Mouse (Mus musculus): Measurements from ENCODE around the gene Myoz1. TPM values are rescaled to one million over a fixed set of nuclear protein-coding genes. Genes with fewer than 3 reads are reported as not detected.

The Myoz1 gene
- total and polyA plus RNA-seq, 2 experiments from 2014 or later: 11.5 to 17.7 TPM

GRCm38 (mm10) chr14:20646381-20646780, 10.0 kb downstream of the Myoz1 start:
- ATAC-seq (ENCODE audit: insufficient read depth, low read depth) (no peak), DNase-seq (ENCODE audit: low spot score) (no peak)
- Histone ChIP-seq H3K4me2 (ENCODE audit: low read depth, low read length) (no peak overlapping the region), H3K9ac (replicated peaks; ENCODE audit: low read depth, low read length) (no peak overlapping the region), H3K9me3 (replicated peaks; ENCODE audit: control insufficient read depth, low read length) (no peaks in the 10 kb centered on the region), H3K4me3 (ENCODE audit: low read depth, low read length) (no peak overlapping the region), H3K27me3 (ENCODE audit: control insufficient read depth, insufficient read depth, low read length) (no peaks in the 10 kb centered on the region), H3K27ac (ENCODE audit: low read depth) (no peak overlapping the region), H3K36me3 (replicated peaks; ENCODE audit: control insufficient read depth, insufficient read depth, low read length) (no peaks in the 10 kb centered on the region), H3K4me1 (ENCODE audit: control insufficient read depth, insufficient read depth) (peaks cover 7% of the 10 kb centered on the region; the same call in 1 of the 2 replicates)
- TF ChIP-seq CTCF (IDR thresholded peaks at IDR 0.05; ENCODE audit: low read depth) (no peak), EP300 (IDR thresholded peaks at IDR 0.05; ENCODE audit: low read depth) (no peak)

- no peak overlapping the region for H3K9ac ChIP-seq (replicated peaks; ENCODE audit: low read depth, low read length)
- H3K4me3 ChIP-seq (ENCODE audit: low read depth, low read length): no peak overlapping the region
- H3K4me1 ChIP-seq (ENCODE audit: control insufficient read depth, insufficient read depth): peaks cover 7% of the 10 kb centered on the region; the same call in 1 of the 2 replicates
- H3K9me3 ChIP-seq (replicated peaks; ENCODE audit: control insufficient read depth, low read length): no peaks in the 10 kb centered on the region
- H3K27me3 ChIP-seq (ENCODE audit: control insufficient read depth, insufficient read depth, low read length): no peaks in the 10 kb centered on the region
- DNase-seq (ENCODE audit: low spot score) (no peak), ATAC-seq (ENCODE audit: insufficient read depth, low read depth) (no peak)
- H3K27ac ChIP-seq (ENCODE audit: low read depth): no peak overlapping the region
- no peaks in the 10 kb centered on the region for H3K36me3 ChIP-seq (replicated peaks; ENCODE audit: control insufficient read depth, insufficient read depth, low read length)
- peak; percentile 37 for TF ChIP-seq CTCF (IDR thresholded peaks at IDR 0.05; ENCODE audit: low read depth)
- no peak for TF ChIP-seq EP300 (IDR thresholded peaks at IDR 0.05; ENCODE audit: low read depth)
- 41% methylated on average over 3 of the region's 3 CpGs for WGBS
- no peak overlapping the region for H3K4me2 ChIP-seq (ENCODE audit: low read depth, low read length)
Measured at GRCm38 (mm10) chr14:20645547-20645946, 10.8 kb downstream of the Myoz1 start.

DNA sequence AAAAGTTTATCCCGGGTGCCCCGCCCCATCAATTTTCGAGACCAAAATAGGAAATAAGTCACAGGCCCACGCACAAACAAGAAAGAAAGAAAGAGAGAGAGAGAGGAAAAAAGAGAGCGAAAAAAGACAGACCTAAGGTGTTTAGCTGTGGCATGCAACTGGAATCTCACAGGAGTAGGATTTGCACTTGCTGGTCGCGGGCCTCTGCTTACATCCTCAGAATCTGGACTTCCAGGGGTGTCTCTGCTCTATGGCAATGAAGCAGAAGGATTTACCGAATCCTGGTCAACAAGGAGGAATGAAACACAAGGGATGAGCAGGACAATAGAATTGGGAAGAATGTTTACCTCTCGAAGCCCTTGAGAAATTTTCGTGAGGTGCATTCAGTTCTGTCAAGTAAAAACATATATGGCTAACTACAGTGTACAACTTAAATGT, 14.9 kb downstream of the Myoz1 start:
- Histone ChIP-seq H3K4me2 (ENCODE audit: low read depth, low read length) (peak overlapping the region; percentile 88), H3K27me3 (ENCODE audit: control insufficient read depth, insufficient read depth, low read length) (no peaks in the 10 kb centered on the region), H3K4me1 (ENCODE audit: control insufficient read depth, insufficient read depth) (peaks cover 14% of the 10 kb centered on the region), H3K4me3 (ENCODE audit: low read depth, low read length) (peak overlapping the region; percentile 74), H3K9me3 (replicated peaks; ENCODE audit: control insufficient read depth, low read length) (no peaks in the 10 kb centered on the region), H3K27ac (ENCODE audit: low read depth) (peak overlapping the region; percentile 96), H3K36me3 (replicated peaks; ENCODE audit: control insufficient read depth, insufficient read depth, low read length) (no peaks in the 10 kb centered on the region), H3K9ac (replicated peaks; ENCODE audit: low read depth, low read length) (peak overlapping the region; percentile 85)
- ATAC-seq (ENCODE audit: insufficient read depth, low read depth) (peak; percentile 15; the same call in 1 of the 2 replicates), DNase-seq (ENCODE audit: low spot score) (no peak)
- TF ChIP-seq CTCF (IDR thresholded peaks at IDR 0.05; ENCODE audit: low read depth): no peak
- TF ChIP-seq EP300 (IDR thresholded peaks at IDR 0.05; ENCODE audit: low read depth): no peak
- WGBS: 17% methylated on average over 10 of the region's 10 CpGs

DNA sequence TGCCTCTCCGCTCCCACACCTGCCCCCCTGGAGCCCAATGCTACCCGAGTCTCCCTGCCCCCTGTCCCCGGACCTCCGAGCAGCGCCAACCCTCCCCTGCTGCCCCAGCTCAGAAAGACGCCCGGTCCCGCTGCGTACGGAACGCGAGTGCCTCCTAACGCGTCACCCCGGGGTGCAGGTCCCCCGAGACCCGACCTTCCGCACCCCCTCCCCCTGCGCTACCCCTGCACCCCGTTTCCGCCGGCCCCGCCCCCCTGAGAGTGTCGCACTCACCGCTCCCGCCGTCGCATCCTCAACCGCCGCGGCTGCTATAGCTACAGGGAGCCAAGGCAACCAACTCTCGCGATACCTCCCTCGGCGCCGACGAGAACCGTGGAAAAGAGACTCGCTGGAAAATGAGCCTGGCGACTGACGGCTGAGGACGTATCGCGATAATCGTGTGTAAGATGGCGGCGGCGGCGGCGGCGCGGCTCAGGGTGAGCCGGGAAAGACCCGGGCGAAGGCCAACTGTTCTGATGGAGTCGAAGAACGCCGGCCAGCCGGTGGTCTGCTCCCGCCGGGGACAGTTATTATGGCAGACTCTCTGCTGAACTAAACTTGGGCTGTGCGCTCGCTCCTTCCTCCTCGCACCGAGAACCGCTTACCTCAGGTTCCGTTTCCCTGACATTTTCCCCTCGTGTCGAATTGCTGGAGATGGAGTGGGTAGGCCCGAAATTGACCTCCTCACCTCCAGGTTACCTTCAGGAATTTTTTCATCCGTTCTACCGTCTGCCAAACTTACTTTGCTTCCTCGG, 15.5 kb downstream of the Myoz1 start, which contains the start of gene Usp54:
Gene Usp54, minus strand, starts transcription at position 420 of the 794 bp plus-strand sequence.
- under 1% methylated on average over 72 of the region's 73 CpGs for WGBS

GRCm38 (mm10) chr14:20639918-20640619, 16.3 kb downstream of the Myoz1 start:
- DNase-seq (ENCODE audit: low spot score) (no peak), ATAC-seq (ENCODE audit: insufficient read depth, low read depth) (peak; percentile 18)
- TF ChIP-seq EP300 (IDR thresholded peaks at IDR 0.05; ENCODE audit: low read depth) (no peak), CTCF (IDR thresholded peaks at IDR 0.05; ENCODE audit: low read depth) (no peak)
- no peaks in the 10 kb centered on the region for H3K36me3 ChIP-seq (replicated peaks; ENCODE audit: control insufficient read depth, insufficient read depth, low read length)
- H3K9ac ChIP-seq (replicated peaks; ENCODE audit: low read depth, low read length): peak overlapping the region; percentile 85
- H3K27me3 ChIP-seq (ENCODE audit: control insufficient read depth, insufficient read depth, low read length): no peaks in the 10 kb centered on the region
- peak overlapping the region; percentile 74 for H3K4me3 ChIP-seq (ENCODE audit: low read depth, low read length)
- H3K4me1 ChIP-seq (ENCODE audit: control insufficient read depth, insufficient read depth): peaks cover 14% of the 10 kb centered on the region
- H3K4me2 ChIP-seq (ENCODE audit: low read depth, low read length): peak overlapping the region; percentile 88
- 4% methylated on average over 16 of the region's 16 CpGs for WGBS
- peak overlapping the region; percentile 96 for H3K27ac ChIP-seq (ENCODE audit: low read depth)
- H3K9me3 ChIP-seq (replicated peaks; ENCODE audit: control insufficient read depth, low read length): no peaks in the 10 kb centered on the region

More for the DNA sequence above, 15.5 kb downstream of the Myoz1 start, which contains the start of gene Usp54:
- peak within 1 kb of the TSS; percentile 85 for H3K9ac ChIP-seq (replicated peaks; ENCODE audit: low read depth, low read length)
- peaks cover 14% of the 10 kb centered on the region for H3K4me1 ChIP-seq (ENCODE audit: control insufficient read depth, insufficient read depth)
- DNase-seq (ENCODE audit: low spot score) (peak; percentile 98), ATAC-seq (ENCODE audit: insufficient read depth, low read depth) (peak; percentile 93)
- H3K4me3 ChIP-seq (ENCODE audit: low read depth, low read length): peak within 1 kb of the TSS; percentile 74
- H3K4me2 ChIP-seq (ENCODE audit: low read depth, low read length): peak within 1 kb of the TSS; percentile 88
- H3K36me3 ChIP-seq (replicated peaks; ENCODE audit: control insufficient read depth, insufficient read depth, low read length): no peaks in the 10 kb centered on the region
- H3K27me3 ChIP-seq (ENCODE audit: control insufficient read depth, insufficient read depth, low read length): no peaks in the 10 kb centered on the region
- peak within 1 kb of the TSS; percentile 96 for H3K27ac ChIP-seq (ENCODE audit: low read depth)
- H3K9me3 ChIP-seq (replicated peaks; ENCODE audit: control insufficient read depth, low read length): no peaks in the 10 kb centered on the region
- TF ChIP-seq EP300 (IDR thresholded peaks at IDR 0.05; ENCODE audit: low read depth): peak; percentile 93
- TF ChIP-seq CTCF (IDR thresholded peaks at IDR 0.05; ENCODE audit: low read depth): no peak
